Mouse (Mus musculus) midbrain, embryonic 12.5 days (tissue): ENCODE measurements around the gene Ctps. TPM values are rescaled to one million over a fixed set of nuclear protein-coding genes. Genes with fewer than 3 reads are reported as not detected.

Source experiments
- ATAC-seq: fragments of 200-750 bp; cut with Nextera tagmentation; 2 replicates; pipeline ENCODE4 v1.8.0; 2017; ENCODE audit warnings: low read depth, moderate TSS enrichment, moderate library complexity; ENCODE audit not compliant: low FRiP score
- H3K27ac ChIP-seq: fragments of 300-500 bp; sonication (generic); replicated peaks from 2 replicates; pipeline ENCODE4 v1.5.1; 2016; ENCODE audit warnings: mild to moderate bottlenecking
- H3K27me3 ChIP-seq: fragments of 300-500 bp; sonication (generic); 2 replicates; pipeline ENCODE4 v1.6.1; 2016; ENCODE audit warnings: mild to moderate bottlenecking
- H3K36me3 ChIP-seq: fragments of 300-500 bp; sonication (generic); 2 replicates; pipeline ENCODE4 v1.6.1; 2016
- H3K4me1 ChIP-seq: fragments of 300-500 bp; sonication (generic); 2 replicates; pipeline ENCODE4 v1.6.1; 2016
- H3K4me2 ChIP-seq: fragments of 300-500 bp; sonication (generic); replicated peaks from 2 replicates; pipeline ENCODE4 v1.6.1; 2016; ENCODE audit warnings: mild to moderate bottlenecking, moderate library complexity
- H3K4me3 ChIP-seq: fragments of 300-500 bp; sonication (generic); 2 replicates; pipeline ENCODE4 v1.5.1; 2016; ENCODE audit warnings: mild to moderate bottlenecking
- H3K9ac ChIP-seq: fragments of 300-500 bp; sonication (generic); replicated peaks from 2 replicates; pipeline ENCODE4 v1.6.1; 2016; ENCODE audit warnings: mild to moderate bottlenecking, moderate library complexity
- H3K9me3 ChIP-seq: fragments of 300-500 bp; sonication (generic); 2 replicates; pipeline ENCODE4 v1.6.1; 2016; ENCODE audit warnings: mild to moderate bottlenecking
- WGBS: fragments of 180-500 bp; shearing (Covaris S2); methylation state at CpG from one replicate; pipeline ENCODE4 v1.1.7; 2016; 5-methylcytosine and 5-hydroxymethylcytosine counted together
- polyA plus RNA-seq: library from polyadenylated mRNA; unstranded; fragments of >200 nt; fragmentation: Nextera tagmentation; extraction: Ambion mirVana; gene quantifications from 2 replicates; pipeline ENCODE4 v1.2.1, GENCODE M21; 2016

Ctps gene
- polyA plus RNA-seq, 1 experiment from 2014 or later: 106 TPM

DNA sequence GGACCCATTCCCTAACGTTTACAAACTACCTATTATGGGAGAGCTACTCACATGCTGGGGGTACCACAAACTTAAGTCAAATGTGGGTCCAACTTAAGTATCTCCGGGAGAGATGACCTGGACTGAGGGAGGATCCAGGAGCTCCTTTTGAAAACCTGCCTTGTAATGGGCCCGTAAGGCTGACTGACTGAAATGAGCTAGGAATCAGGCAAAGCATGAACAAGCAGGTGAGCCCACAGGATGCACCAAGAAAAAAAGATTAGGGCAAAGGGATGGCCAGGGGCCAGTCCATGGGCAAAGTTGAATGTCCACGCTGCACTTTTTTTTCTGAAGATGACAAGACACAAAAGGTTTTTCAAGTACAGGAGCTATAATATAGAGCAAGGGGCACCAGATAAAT, 1.1 kb downstream of the Ctps start:
- peak overlapping the region; percentile 61 for H3K4me3 ChIP-seq
- H3K9me3 ChIP-seq: no peaks in the 10 kb centered on the region
- no peak overlapping the region; the same call in 1 of the 2 replicates for H3K27ac ChIP-seq
- ATAC-seq: no peak
- H3K27me3 ChIP-seq: peaks cover 4% of the 10 kb centered on the region; the same call in 1 of the 2 replicates
- H3K4me2 ChIP-seq: peak overlapping the region; percentile 77
- H3K9ac ChIP-seq: peak overlapping the region; percentile 83
- H3K36me3 ChIP-seq: peaks cover 13% of the 10 kb centered on the region
- peaks cover 24% of the 10 kb centered on the region for H3K4me1 ChIP-seq
- WGBS: 10% methylated on average over 4 of the region's 4 CpGs

- Histone ChIP-seq H3K9me3 (no peaks in the 10 kb centered on the region), H3K4me2 (peak overlapping the region; percentile 77), H3K9ac (no peak overlapping the region), H3K27me3 (peaks cover 4% of the 10 kb centered on the region; the same call in 1 of the 2 replicates), H3K27ac (no peak overlapping the region), H3K4me1 (peaks cover 24% of the 10 kb centered on the region), H3K36me3 (peaks cover 23% of the 10 kb centered on the region), H3K4me3 (peak overlapping the region; percentile 17; the same call in 1 of the 2 replicates)
- ATAC-seq: no peak
- 61% methylated on average over 5 of the region's 5 CpGs for WGBS
These were observed 2.1 kb downstream of the Ctps start for GRCm38 (mm10) chr4:120568005-120568404.

GRCm38 (mm10) chr4:120565726-120566125, 4.3 kb downstream of the Ctps start:
- ATAC-seq: no peak
- Histone ChIP-seq H3K9me3 (no peaks in the 10 kb centered on the region), H3K27me3 (no peaks in the 10 kb centered on the region), H3K4me3 (no peak overlapping the region), H3K27ac (no peak overlapping the region), H3K4me1 (peaks cover 21% of the 10 kb centered on the region), H3K9ac (no peak overlapping the region), H3K36me3 (peaks cover 41% of the 10 kb centered on the region), H3K4me2 (no peak overlapping the region)
- 94% methylated on average over 2 of the region's 2 CpGs for WGBS

- Histone ChIP-seq H3K36me3 (peaks cover 90% of the 10 kb centered on the region), H3K27ac (no peak overlapping the region), H3K4me1 (no peaks in the 10 kb centered on the region), H3K9ac (no peak overlapping the region), H3K9me3 (no peaks in the 10 kb centered on the region), H3K27me3 (no peaks in the 10 kb centered on the region), H3K4me2 (no peak overlapping the region), H3K4me3 (no peak overlapping the region)
- 95% methylated on average over 6 of the region's 6 CpGs for WGBS
- no peak for ATAC-seq
These were observed 13.5 kb downstream of the Ctps start for GRCm38 (mm10) chr4:120556592-120556991.

DNA sequence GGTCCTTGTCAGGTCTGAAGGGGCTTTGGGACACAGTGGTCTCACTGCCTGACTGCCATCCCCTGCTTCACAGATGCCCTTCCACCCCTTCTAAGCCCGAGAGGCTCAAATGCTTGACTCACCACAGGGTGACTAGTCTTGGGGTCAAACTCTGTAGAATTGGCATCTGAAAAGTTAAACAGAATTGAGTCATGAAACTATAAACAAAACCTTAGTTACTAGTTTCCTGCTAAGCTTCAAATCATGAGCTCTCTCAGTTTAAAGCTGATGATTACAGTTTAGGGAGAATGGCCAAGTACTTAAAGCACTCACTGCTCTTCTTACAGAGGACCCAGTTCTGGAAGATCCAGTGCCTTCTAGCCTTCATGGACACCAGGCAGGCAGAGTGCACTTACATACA, 25.2 kb downstream of the Ctps start:
- no peak for ATAC-seq
- H3K4me2 ChIP-seq: no peak overlapping the region
- H3K36me3 ChIP-seq: peaks cover 92% of the 10 kb centered on the region
- no peaks in the 10 kb centered on the region for H3K4me1 ChIP-seq
- H3K4me3 ChIP-seq: no peak overlapping the region
- 80% methylated on average over 1 of the region's 1 CpGs for WGBS
- H3K27ac ChIP-seq: no peak overlapping the region
- no peaks in the 10 kb centered on the region for H3K9me3 ChIP-seq
- H3K27me3 ChIP-seq: no peaks in the 10 kb centered on the region
- H3K9ac ChIP-seq: no peak overlapping the region

GRCm38 (mm10) chr4:120538664-120539063, 31.4 kb downstream of the Ctps start:
- 94% methylated on average over 10 of the region's 10 CpGs for WGBS
- no peaks in the 10 kb centered on the region for H3K9me3 ChIP-seq
- peaks cover 61% of the 10 kb centered on the region for H3K36me3 ChIP-seq
- no peak overlapping the region for H3K4me3 ChIP-seq
- ATAC-seq: peak; percentile 27; the same call in 1 of the 2 replicates
- no peaks in the 10 kb centered on the region for H3K4me1 ChIP-seq
- H3K27me3 ChIP-seq: no peaks in the 10 kb centered on the region
- H3K9ac ChIP-seq: no peak overlapping the region
- H3K27ac ChIP-seq: no peak overlapping the region
- no peak overlapping the region for H3K4me2 ChIP-seq

- Histone ChIP-seq H3K36me3 (peaks cover 48% of the 10 kb centered on the region), H3K4me3 (no peak within 1 kb of the TSS), H3K9me3 (no peaks in the 10 kb centered on the region), H3K4me2 (no peak within 1 kb of the TSS), H3K4me1 (no peaks in the 10 kb centered on the region), H3K9ac (no peak within 1 kb of the TSS), H3K27ac (no peak within 1 kb of the TSS), H3K27me3 (no peaks in the 10 kb centered on the region)
- ATAC-seq: no peak
- 89% methylated on average over 6 of the region's 6 CpGs for WGBS
These were observed 38.1 kb downstream of the Ctps start, which contains the start of gene Slfnl1 for GRCm38 (mm10) chr4:120531986-120532385. Gene Slfnl1 (plus strand): TSS chr4:120532231.

DNA sequence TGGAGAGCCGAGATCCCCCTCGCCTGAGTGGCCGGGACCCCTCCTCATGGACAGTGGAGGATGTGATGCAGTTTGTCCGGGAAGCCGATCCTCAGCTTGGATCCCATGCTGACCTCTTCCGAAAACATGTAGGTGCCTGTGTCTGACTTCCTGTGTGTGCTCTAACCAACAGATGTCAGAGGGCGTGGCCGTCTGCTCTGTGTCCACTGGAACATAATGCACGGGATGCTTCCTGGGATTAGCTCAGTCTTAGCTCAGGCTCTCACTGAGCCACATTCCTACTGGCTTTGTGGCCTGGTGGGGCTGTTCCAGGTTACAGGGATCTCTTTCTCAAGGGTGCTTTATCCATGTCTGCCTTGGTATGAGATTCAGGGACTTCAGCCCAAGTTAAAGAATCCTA, 41.9 kb downstream of the Ctps start:
- H3K9me3 ChIP-seq: no peaks in the 10 kb centered on the region
- H3K4me1 ChIP-seq: no peaks in the 10 kb centered on the region
- H3K27ac ChIP-seq: no peak overlapping the region
- H3K4me3 ChIP-seq: no peak overlapping the region
- H3K9ac ChIP-seq: no peak overlapping the region
- no peaks in the 10 kb centered on the region for H3K27me3 ChIP-seq
- ATAC-seq: no peak
- no peak overlapping the region for H3K4me2 ChIP-seq
- peaks cover 75% of the 10 kb centered on the region for H3K36me3 ChIP-seq
- 73% methylated on average over 9 of the region's 9 CpGs for WGBS

DNA sequence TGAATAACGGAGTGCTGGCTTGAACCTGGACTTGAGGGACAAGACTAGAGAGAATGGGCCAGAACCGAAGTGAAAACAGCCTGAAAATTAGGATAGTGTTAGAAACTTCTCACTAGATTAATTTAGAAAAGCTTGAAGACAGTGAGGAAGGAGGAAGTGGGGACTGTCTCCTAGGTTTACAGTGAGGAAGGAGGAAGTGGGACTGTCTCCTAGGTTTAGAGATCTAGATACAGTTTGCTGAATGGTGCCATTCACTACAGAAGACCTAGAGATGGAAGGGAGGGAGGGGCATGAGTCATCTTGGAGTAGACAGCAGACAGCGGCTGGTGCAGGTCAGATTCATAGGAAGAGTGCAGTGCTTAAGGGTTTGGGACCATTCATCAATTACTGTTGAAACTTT, 47.0 kb downstream of the Ctps start:
- WGBS: 89% methylated on average over 3 of the region's 3 CpGs
- no peak overlapping the region for H3K4me2 ChIP-seq
- no peaks in the 10 kb centered on the region for H3K4me1 ChIP-seq
- H3K27me3 ChIP-seq: no peaks in the 10 kb centered on the region
- no peak overlapping the region for H3K27ac ChIP-seq
- no peak overlapping the region for H3K9ac ChIP-seq
- no peaks in the 10 kb centered on the region for H3K9me3 ChIP-seq
- H3K4me3 ChIP-seq: no peak overlapping the region
- peaks cover 78% of the 10 kb centered on the region for H3K36me3 ChIP-seq
- no peak for ATAC-seq

- WGBS: 76% methylated on average over 4 of the region's 4 CpGs
- no peak for ATAC-seq
- no peak overlapping the region for H3K27ac ChIP-seq
These were observed 47.7 kb downstream of the Ctps start for GRCm38 (mm10) chr4:120522351-120522750.

DNA sequence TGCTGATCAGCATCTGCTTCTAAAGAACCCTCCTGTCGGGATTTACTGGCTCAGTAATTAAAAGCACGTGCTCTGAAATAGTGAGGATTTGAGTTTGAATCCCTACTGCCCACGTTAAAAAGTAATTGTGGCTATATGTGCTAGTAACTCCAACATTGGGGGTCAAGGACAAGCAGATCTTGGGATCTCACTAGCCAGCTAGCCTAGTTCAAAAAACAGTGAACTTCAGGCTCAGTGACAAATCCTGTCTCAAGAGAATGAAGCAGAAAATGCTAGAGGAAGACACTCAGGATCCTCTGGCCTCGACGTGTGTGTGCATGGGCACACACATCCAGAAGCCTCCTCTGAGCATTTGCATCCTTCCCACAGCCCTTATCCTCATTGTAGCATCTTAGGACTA, 48.3 kb downstream of the Ctps start:
- Histone ChIP-seq H3K36me3 (peaks cover 82% of the 10 kb centered on the region), H3K4me2 (no peak overlapping the region), H3K9ac (no peak overlapping the region), H3K27me3 (no peaks in the 10 kb centered on the region), H3K27ac (no peak overlapping the region), H3K4me3 (no peak overlapping the region), H3K9me3 (no peaks in the 10 kb centered on the region), H3K4me1 (no peaks in the 10 kb centered on the region)
- ATAC-seq: no peak
- 72% methylated on average over 5 of the region's 5 CpGs for WGBS

More at GRCm38 (mm10) chr4:120522351-120522750, 47.7 kb downstream of the Ctps start:
- H3K4me1 ChIP-seq: no peaks in the 10 kb centered on the region
- no peak overlapping the region for H3K9ac ChIP-seq
- no peaks in the 10 kb centered on the region for H3K9me3 ChIP-seq
- no peak overlapping the region for H3K4me2 ChIP-seq
- H3K27me3 ChIP-seq: no peaks in the 10 kb centered on the region
- no peak overlapping the region for H3K4me3 ChIP-seq
- H3K36me3 ChIP-seq: peaks cover 78% of the 10 kb centered on the region

- no peak overlapping the region for H3K4me2 ChIP-seq
- peaks cover 56% of the 10 kb centered on the region for H3K36me3 ChIP-seq
- H3K27ac ChIP-seq: no peak overlapping the region
- no peak overlapping the region for H3K4me3 ChIP-seq
- no peak for ATAC-seq
- no peaks in the 10 kb centered on the region for H3K4me1 ChIP-seq
- 87% methylated on average over 4 of the region's 4 CpGs for WGBS
- H3K9ac ChIP-seq: no peak overlapping the region
- no peaks in the 10 kb centered on the region for H3K27me3 ChIP-seq
- no peaks in the 10 kb centered on the region for H3K9me3 ChIP-seq
These were observed 52.7 kb downstream of the Ctps start for GRCm38 (mm10) chr4:120517335-120517734.

- no peaks in the 10 kb centered on the region for H3K9me3 ChIP-seq
- ATAC-seq: no peak
- WGBS: 92% methylated on average over 7 of the region's 7 CpGs
- H3K27ac ChIP-seq: no peak overlapping the region
- no peak overlapping the region for H3K4me2 ChIP-seq
- no peak overlapping the region for H3K9ac ChIP-seq
- no peaks in the 10 kb centered on the region for H3K4me1 ChIP-seq
- H3K4me3 ChIP-seq: no peak overlapping the region
- peaks cover 52% of the 10 kb centered on the region for H3K36me3 ChIP-seq
- no peaks in the 10 kb centered on the region for H3K27me3 ChIP-seq
These were observed 53.2 kb downstream of the Ctps start for GRCm38 (mm10) chr4:120516907-120517306.
